Mouse (Mus musculus): ENCODE data around the gene Arf1. TPM values are rescaled to one million over a fixed set of nuclear protein-coding genes. Genes with fewer than 3 reads are reported as not detected.

Gene Arf1
- polyA plus RNA-seq, 1 experiment from 2014 or later, result 694 TPM

GRCm38 (mm10) chr11:59176921-59177320 lies 51.1 kb downstream of the Arf1 start:
- H3K4me2 ChIP-seq (replicated peaks), result peak overlapping the region; percentile 46
- peaks cover 6% of the 10 kb centered on the region; the same call in 1 of the 2 replicates for H3K4me1 ChIP-seq (replicated peaks)
- no peaks in the 10 kb centered on the region for H3K9me3 ChIP-seq
- H3K9ac ChIP-seq, result no peak overlapping the region
- WGBS, result 7% methylated on average over 32 of the region's 34 CpGs
- H3K27ac ChIP-seq, result no peak overlapping the region
- peak overlapping the region; percentile 20; the same call in 1 of the 2 replicates for H3K4me3 ChIP-seq (replicated peaks)
- H3K27me3 ChIP-seq (replicated peaks), result peaks cover 53% of the 10 kb centered on the region
- ATAC-seq, result no peak
- H3K36me3 ChIP-seq, result no peaks in the 10 kb centered on the region

DNA sequence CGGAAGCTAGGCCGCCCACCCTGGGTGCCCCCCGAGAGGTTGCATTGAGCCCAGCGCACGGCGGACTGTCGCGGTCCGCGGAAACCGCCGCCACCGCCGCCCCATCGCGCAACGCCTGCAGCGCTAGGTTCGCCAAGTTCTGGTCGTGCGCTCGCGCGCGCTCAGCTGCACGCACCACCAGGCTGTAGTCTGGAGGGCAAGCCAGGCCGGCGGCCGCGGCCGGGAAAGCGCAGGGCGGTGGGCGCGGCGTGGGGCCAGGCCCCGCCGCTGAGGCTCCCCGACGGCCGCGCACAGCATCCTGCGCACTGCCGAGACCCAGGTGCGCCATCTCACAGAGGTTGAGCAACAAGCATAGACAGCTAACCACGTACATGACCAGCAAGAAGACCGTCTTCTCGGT lies 51.6 kb downstream of the Arf1 start:
- H3K4me2 ChIP-seq (replicated peaks), result peak overlapping the region; percentile 46
- WGBS, result 2% methylated on average over 48 of the region's 48 CpGs
- no peaks in the 10 kb centered on the region for H3K36me3 ChIP-seq
- H3K9me3 ChIP-seq, result no peaks in the 10 kb centered on the region
- H3K27me3 ChIP-seq (replicated peaks), result peaks cover 53% of the 10 kb centered on the region
- no peak for ATAC-seq
- peaks cover 6% of the 10 kb centered on the region; the same call in 1 of the 2 replicates for H3K4me1 ChIP-seq (replicated peaks)
- H3K9ac ChIP-seq, result no peak overlapping the region
- no peak overlapping the region for H3K27ac ChIP-seq
- H3K4me3 ChIP-seq (replicated peaks), result peak overlapping the region; percentile 20

DNA sequence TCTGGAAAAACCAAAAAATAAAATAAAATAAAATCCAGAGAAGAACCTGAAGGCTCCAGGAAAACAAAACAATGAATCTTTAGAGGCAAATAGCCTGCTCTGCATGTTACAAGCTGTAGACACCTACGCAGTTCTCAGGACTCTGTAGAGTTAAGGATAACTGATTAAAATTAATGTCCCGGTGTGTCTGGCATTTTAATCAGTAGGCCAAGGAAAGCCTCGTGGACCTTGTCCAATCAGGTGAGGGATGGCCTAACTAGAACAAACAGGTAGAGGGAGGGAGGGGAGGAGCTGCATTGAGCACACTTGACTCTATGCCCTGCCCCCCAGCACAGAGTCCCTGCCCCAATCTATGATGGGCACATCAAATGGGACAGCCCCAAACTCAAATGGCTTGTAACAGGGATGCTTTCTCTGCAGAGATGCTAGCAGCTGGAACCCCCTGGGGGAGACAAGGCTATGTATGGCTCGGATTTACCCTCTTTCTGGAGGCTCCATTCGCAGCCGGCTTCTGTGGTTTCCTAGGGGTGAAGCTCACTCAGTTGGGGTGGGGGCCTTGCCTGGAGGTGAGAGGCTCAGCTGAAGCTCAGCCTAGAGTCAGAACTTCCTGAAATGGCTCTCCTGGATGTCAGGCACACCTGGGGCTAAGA lies 53.8 kb downstream of the Arf1 start:
- peaks cover 52% of the 10 kb centered on the region for H3K27me3 ChIP-seq (replicated peaks)
- 56% methylated on average over 6 of the region's 6 CpGs for WGBS
- no peak for ATAC-seq

DNA sequence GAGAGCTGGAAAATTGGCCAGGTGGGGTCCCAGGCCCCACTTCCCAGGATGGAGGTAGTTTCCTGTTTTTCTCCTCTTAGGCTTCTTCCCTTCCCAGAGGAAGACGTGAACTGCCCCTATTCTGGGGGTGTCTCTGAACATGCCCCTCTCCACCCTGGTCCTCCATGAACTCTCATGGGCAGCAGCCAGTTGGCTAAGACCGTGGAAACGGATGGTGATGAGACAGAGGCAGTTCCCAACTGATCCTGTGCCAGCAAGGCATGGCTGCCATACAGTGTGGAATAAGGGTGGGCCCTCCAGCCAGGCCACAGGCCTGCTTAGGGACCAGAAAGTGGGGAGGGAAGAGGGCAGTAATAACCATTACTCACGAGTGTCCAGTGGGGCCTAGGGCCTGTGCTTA lies 57.5 kb downstream of the Arf1 start:
- WGBS, result 66% methylated on average over 4 of the region's 4 CpGs
- no peak for ATAC-seq
- no peak overlapping the region for H3K4me3 ChIP-seq (replicated peaks)

More for the DNA sequence above, 53.8 kb downstream of the Arf1 start:
- Histone ChIP-seq H3K27ac (no peak overlapping the region), H3K4me3 (replicated peaks) (no peak overlapping the region), H3K9me3 (no peaks in the 10 kb centered on the region), H3K9ac (no peak overlapping the region), H3K36me3 (no peaks in the 10 kb centered on the region), H3K4me1 (replicated peaks) (peaks cover 6% of the 10 kb centered on the region; the same call in 1 of the 2 replicates), H3K4me2 (replicated peaks) (no peak overlapping the region)

GRCm38 (mm10) chr11:59169807-59170206 lies 58.3 kb downstream of the Arf1 start:
- Histone ChIP-seq H3K4me3 (replicated peaks) (no peak overlapping the region), H3K9me3 (no peaks in the 10 kb centered on the region)
- 53% methylated on average over 3 of the region's 3 CpGs for WGBS

More for the DNA sequence above, 57.5 kb downstream of the Arf1 start:
- peaks cover 14% of the 10 kb centered on the region for H3K27me3 ChIP-seq (replicated peaks)
- no peaks in the 10 kb centered on the region for H3K36me3 ChIP-seq
- no peak overlapping the region for H3K4me2 ChIP-seq (replicated peaks)
- no peak overlapping the region for H3K9ac ChIP-seq
- no peak overlapping the region for H3K27ac ChIP-seq
- no peaks in the 10 kb centered on the region for H3K4me1 ChIP-seq (replicated peaks)
- no peaks in the 10 kb centered on the region for H3K9me3 ChIP-seq

GRCm38 (mm10) chr11:59165616-59166241 lies 62.3 kb downstream of the Arf1 start:
- WGBS, result 66% methylated on average over 2 of the region's 2 CpGs
- no peak overlapping the region for H3K4me3 ChIP-seq (replicated peaks)
- no peak overlapping the region for H3K9ac ChIP-seq
- no peaks in the 10 kb centered on the region for H3K9me3 ChIP-seq
- no peak overlapping the region for H3K4me2 ChIP-seq (replicated peaks)
- peaks cover 12% of the 10 kb centered on the region; the same call in 1 of the 2 replicates for H3K4me1 ChIP-seq (replicated peaks)
- no peak overlapping the region for H3K27ac ChIP-seq
- no peak for ATAC-seq
- H3K27me3 ChIP-seq (replicated peaks), result no peaks in the 10 kb centered on the region
- no peaks in the 10 kb centered on the region for H3K36me3 ChIP-seq

More at GRCm38 (mm10) chr11:59169807-59170206, 58.3 kb downstream of the Arf1 start:
- ATAC-seq, result no peak
- peaks cover 6% of the 10 kb centered on the region for H3K27me3 ChIP-seq (replicated peaks)
- H3K27ac ChIP-seq, result no peak overlapping the region
- no peaks in the 10 kb centered on the region for H3K36me3 ChIP-seq
- no peak overlapping the region for H3K4me2 ChIP-seq (replicated peaks)
- H3K9ac ChIP-seq, result no peak overlapping the region
- no peaks in the 10 kb centered on the region for H3K4me1 ChIP-seq (replicated peaks)

DNA sequence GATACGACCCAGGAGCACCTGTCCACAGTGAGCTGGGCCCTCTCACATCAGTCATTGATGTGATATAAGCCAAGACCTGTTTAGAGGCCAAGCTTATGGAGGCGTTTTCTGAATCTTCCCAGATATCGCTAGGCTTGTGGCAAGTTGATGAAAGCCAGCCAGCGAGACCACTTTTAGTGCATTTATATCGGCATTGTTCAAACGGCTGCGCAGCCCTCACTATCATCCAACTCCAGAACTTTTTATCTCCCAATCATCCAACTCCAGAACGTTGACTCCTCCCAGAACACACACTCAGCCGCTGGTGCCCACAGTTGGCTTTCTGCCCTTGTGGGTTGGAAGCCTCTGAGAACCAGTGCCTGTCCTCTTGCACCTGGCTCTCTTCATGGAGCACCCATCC lies 63.7 kb downstream of the Arf1 start:
- Histone ChIP-seq H3K4me3 (replicated peaks) (no peak overlapping the region), H3K4me2 (replicated peaks) (peak overlapping the region; percentile 70), H3K36me3 (no peaks in the 10 kb centered on the region), H3K4me1 (replicated peaks) (peaks cover 12% of the 10 kb centered on the region; the same call in 1 of the 2 replicates), H3K9ac (no peak overlapping the region), H3K27ac (no peak overlapping the region), H3K9me3 (no peaks in the 10 kb centered on the region), H3K27me3 (replicated peaks) (no peaks in the 10 kb centered on the region)
- 77% methylated on average over 9 of the region's 9 CpGs for WGBS
- ATAC-seq, result no peak

DNA sequence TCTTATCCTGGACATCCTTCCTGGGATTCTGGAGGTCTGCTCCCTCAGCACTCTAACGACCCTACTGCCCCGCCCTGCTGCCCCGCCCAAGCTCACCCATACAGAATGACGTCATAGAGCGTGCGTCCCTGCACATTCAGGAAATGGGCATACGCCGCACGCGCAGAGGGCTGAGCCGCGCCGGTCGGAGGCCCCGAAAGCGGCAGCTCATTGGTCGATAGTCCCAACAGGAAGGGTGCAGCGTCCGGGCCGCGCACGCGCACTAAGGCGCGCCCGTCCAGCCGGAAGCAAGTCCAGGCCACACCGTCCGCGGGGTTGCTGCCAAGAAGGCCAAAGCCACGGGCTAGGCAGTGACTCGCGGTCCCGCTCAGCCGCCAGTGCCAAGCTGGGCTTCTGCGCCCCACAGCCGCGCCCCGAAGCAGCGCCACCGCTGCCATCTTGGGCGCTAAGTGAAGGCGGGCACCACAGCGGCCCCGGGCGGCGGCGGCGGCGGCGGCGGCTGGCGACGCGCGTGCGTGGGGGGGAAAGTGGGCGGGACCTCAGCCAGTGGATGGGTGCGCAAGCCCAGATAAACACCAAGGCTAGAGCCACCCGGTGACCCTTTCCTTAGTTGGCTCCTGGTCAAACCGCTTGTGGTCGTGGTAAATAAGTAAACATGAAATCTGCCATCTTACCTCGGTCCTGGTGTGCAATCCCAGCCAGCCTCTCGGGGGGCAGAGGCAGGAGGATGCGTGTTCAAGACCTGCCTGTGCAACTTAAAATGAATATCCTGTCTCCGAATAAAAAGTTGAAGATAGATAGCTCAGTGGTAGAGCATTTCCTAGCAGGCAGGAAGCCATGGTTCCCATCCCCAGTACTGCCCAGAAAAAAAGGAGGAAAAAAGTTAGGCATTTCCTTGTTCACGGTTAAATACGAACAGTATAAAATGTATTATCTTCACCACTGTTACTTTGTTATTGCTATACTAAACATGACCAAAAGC lies 64.5 kb downstream of the Arf1 start, which contains the start of gene Iba57:
Gene Iba57 (minus strand): TSS at position 485 of the 982 bp plus-strand sequence.
- WGBS, result 2% methylated on average over 68 of the region's 68 CpGs
- ATAC-seq, result peak; percentile 99

GRCm38 (mm10) chr11:59162443-59163254 lies 65.4 kb downstream of the Arf1 start:
- H3K27me3 ChIP-seq (replicated peaks), result no peaks in the 10 kb centered on the region
- no peak; the same call in 1 of the 2 replicates for ATAC-seq
- no peaks in the 10 kb centered on the region for H3K36me3 ChIP-seq
- H3K4me3 ChIP-seq (replicated peaks), result peak overlapping the region; percentile 73
- H3K27ac ChIP-seq, result peak overlapping the region; percentile 66
- no peaks in the 10 kb centered on the region for H3K9me3 ChIP-seq
- peaks cover 12% of the 10 kb centered on the region; the same call in 1 of the 2 replicates for H3K4me1 ChIP-seq (replicated peaks)
- H3K9ac ChIP-seq, result peak overlapping the region; percentile 14
- 53% methylated on average over 9 of the region's 9 CpGs for WGBS
- H3K4me2 ChIP-seq (replicated peaks), result peak overlapping the region; percentile 70

More for the DNA sequence above, 64.5 kb downstream of the Arf1 start, which contains the start of gene Iba57:
- H3K4me1 ChIP-seq (replicated peaks), result peaks cover 12% of the 10 kb centered on the region; the same call in 1 of the 2 replicates
- H3K9me3 ChIP-seq, result no peaks in the 10 kb centered on the region
- H3K4me2 ChIP-seq (replicated peaks), result peak within 1 kb of the TSS; percentile 70
- H3K27ac ChIP-seq, result peak within 1 kb of the TSS; percentile 99
- H3K36me3 ChIP-seq, result no peaks in the 10 kb centered on the region
- H3K9ac ChIP-seq, result peak within 1 kb of the TSS; percentile 97
- peak within 1 kb of the TSS; percentile 73 for H3K4me3 ChIP-seq (replicated peaks)
- H3K27me3 ChIP-seq (replicated peaks), result no peaks in the 10 kb centered on the region
